Mouse (Mus musculus) bone marrow macrophage, adult 2 months (primary cell): ENCODE results near the gene Pbx1.

Experiments
- CTCF ChIP-seq: IDR thresholded peaks from 2 replicates; pipeline ENCODE4 v1.5.1; 2012; ENCODE audit warnings: low read depth, mild to moderate bottlenecking, low read length, moderate library complexity
- POLR2A ChIP-seq: IDR thresholded peaks from 2 replicates; pipeline ENCODE4 v1.6.1; 2012; ENCODE audit warnings: mild to moderate bottlenecking, low read depth, low read length, borderline replicate concordance

GRCm38 (mm10) chr1:168071974-168072373 lies 360.1 kb downstream of the Pbx1 start:
- no peak for TF ChIP-seq POLR2A
- TF ChIP-seq CTCF: no peak
